Mouse (Mus musculus) cerebellum, postnatal 14 days (tissue): ENCODE data around the gene 2310030G06Rik.
A peak's percentile ranks its signal among the peaks of the same experiment; 100 is the strongest.

ENCODE experiments used
- DNase-seq, 2 experiments: peaks; one replicate each; pipeline ENCODE4 v3.0.0; 2021; ENCODE audit warnings: mixed read lengths in 2 of 2

2310030G06Rik gene

GRCm38 (mm10) chr9:50698418-50699409 lies 47.6 kb downstream of the 2310030G06Rik start:
- peak; percentile 79 to 81 for DNase-seq

- DNase-seq = peak; percentile 85 to 87
Observed at GRCm38 (mm10) chr9:50697706-50698041, 48.7 kb downstream of the 2310030G06Rik start.

GRCm38 (mm10) chr9:50696851-50697705 lies 49.3 kb downstream of the 2310030G06Rik start:
- no peak for DNase-seq

GRCm38 (mm10) chr9:50695153-50695552 lies 51.2 kb downstream of the 2310030G06Rik start:
- DNase-seq = no peak

GRCm38 (mm10) chr9:50693631-50694030 lies 52.7 kb downstream of the 2310030G06Rik start:
- peak; percentile 67 to 81 for DNase-seq

- DNase-seq = no peak
Observed at GRCm38 (mm10) chr9:50692626-50693580, 53.4 kb downstream of the 2310030G06Rik start.
